Mouse (Mus musculus) yolk sac, embryonic 10.5 days (tissue): ENCODE results near the gene Slc17a9.
A peak's percentile ranks its signal among the peaks of the same experiment; 100 is the strongest.
"Not testable (repeated sequence)": the region's sequence is repeated elsewhere in the genome, so short reads cannot be mapped to it uniquely, and the experiment has no call there.

Experiments
- DNase-seq: peaks from one replicate; pipeline ENCODE4 v3.0.0-alpha.2; 2017; ENCODE audit warnings: low spot score

Slc17a9 gene

GRCm38 (mm10) chr2:180710276-180711155 lies 14.5 kb upstream of the Slc17a9 start:
- DNase-seq, result no peak

GRCm38 (mm10) chr2:180711527-180711926 lies 13.5 kb upstream of the Slc17a9 start:
- no peak for DNase-seq

- no peak for DNase-seq
Measured at GRCm38 (mm10) chr2:180712037-180712689, 12.9 kb upstream of the Slc17a9 start.

DNA sequence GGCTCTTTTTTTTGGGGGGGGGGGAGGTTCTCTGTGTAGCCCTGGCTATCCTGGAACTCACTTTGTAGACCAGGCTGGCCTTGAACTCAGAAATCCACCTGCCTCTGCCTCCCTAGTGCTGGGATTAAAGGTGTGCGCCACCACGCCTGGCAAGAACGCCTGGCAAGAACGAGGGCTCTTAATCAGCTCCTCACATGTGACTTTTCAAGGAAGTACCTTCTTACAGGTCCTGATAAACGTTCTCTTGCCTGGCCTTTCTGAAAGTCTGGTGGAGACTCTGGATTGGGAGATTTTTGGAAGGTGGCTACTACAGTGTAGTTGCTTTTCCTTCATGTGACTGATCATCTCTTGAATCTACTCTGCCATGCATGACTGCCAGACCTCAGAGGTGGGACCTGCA lies 2.3 kb upstream of the Slc17a9 start:
- not testable (repeated sequence) for DNase-seq

DNA sequence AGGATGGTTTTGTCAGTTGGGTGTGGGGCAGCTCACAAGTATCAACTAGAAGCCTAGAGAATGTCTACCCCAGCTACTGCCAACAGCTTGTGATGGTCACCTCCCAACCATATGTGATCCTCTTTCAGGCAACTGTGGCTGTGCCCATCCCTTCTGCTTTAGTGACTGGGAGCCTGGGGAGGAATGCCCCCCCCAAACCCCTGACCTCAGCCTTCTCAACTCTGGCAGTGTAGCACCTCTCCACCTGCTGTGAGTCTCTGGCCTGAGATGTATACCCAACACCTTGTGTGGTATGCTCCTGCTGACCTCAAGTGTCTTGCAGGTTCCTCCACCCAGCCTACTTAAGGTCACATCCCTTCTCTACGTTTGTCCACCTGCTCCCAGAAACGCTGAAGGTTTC lies 1.2 kb upstream of the Slc17a9 start:
- DNase-seq, result no peak

DNA sequence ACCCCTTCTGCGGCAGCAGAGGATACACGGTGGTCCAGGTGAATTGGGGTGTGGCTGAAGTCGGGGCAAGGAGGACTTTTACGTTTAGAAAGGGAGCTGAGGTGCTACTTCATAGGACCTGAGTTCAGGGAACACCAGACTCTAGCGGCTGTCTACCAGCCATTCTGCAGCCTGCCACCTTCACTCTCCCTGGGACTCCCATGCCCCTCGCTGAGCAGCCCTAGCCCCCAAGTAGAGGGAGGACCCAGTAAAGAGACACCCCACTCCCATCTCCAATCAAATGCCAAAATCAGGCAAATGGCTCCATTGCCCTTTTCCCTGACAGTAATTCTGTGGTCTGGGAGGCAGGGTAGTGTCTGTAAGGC lies 333 bp downstream of the Slc17a9 start:
- no peak for DNase-seq

DNA sequence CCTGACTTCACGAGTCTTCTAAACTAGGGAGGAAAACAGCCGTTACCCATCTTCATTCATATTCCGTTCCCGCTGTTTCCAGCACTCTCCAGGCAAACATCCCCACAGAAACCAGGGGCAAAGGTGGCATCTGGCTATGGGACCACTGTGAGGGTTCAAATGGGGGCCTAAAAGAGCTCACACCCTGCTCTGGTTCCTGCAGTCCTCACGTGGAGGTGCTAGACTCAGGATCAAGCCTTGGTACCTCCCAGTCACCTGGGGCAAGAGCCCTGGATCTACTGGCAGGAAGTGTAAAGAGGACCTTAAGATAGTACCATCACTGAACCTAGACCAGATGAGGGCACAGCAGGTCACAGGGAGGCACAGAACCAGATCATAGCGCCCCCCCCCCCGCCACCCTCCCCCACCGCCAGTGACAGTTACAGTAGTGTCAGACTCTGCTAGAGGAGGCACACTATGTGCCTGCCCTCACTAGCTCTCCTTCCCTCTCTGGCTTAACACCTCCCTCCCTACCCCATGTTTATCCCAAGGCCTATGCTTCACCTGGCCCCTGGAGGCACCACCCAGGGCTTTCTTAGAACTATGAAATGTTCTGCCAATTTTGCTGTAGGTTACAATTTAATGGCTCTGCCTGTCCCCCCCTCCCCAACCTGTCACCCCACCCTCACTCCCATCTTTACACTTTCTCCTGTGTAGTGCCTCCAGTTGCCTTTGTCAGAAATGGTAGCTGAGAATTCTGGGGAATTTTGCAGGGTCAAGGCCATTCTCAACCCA lies 980 bp downstream of the Slc17a9 start:
- no peak for DNase-seq

DNA sequence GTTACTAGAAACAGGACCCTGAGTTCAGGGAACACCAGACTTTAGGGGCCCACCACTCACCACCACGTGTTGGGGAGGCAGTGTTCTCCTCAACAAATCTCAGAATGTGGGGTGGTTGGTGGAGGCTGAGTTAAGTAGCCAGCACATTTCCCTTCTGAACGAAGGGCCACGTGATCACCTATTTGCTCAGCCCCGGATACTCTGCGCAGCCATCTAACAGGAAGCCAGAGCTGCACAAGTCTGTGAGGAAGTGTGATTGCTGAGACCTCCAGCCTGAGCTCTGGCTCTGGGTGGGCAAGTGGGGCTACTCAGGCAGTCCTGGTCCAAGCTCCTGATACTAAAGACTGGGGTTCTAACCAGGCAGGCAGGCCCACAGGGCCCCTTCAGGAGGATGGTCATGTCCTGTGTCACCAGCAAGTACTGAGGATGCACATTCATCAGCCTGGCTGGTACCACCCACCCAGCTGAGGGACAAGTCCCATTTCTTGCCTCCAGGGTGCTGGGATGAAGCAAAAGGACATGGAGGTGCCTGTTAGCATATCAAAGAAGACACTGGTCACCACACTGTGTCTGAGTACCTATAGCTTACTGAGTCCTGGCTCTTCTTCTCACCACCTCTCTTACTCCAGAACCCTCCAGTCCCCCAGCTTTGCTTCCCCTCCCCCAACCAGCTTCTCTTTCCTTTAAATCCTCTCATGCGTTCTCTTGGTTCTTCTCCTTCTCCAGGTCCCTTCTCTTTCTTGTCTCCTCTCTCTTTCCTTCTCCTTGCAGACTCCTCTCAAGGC lies 1.8 kb downstream of the Slc17a9 start:
- no peak for DNase-seq

GRCm38 (mm10) chr2:180727613-180728021 lies 2.6 kb downstream of the Slc17a9 start:
- no peak for DNase-seq

DNA sequence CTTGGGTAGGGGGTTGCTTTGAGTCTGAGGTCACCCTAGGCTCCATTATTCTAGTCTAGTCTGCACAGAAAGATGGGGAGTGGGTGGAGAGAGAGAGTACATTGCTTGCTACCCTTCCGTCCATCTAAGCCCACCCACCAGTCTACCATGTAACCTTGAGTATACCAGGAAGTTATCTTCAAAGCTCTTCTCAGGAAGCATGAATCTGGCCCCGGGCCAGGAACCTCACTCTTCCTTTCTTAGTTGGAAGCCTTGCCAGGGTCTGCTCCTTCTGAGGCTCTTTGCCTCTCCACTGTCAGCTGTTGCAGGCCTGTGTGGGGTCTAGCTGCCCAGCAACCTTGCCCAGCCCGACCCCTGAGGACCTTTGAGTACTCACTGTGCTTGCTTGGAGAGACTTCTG lies 6.0 kb downstream of the Slc17a9 start:
- no peak for DNase-seq

DNA sequence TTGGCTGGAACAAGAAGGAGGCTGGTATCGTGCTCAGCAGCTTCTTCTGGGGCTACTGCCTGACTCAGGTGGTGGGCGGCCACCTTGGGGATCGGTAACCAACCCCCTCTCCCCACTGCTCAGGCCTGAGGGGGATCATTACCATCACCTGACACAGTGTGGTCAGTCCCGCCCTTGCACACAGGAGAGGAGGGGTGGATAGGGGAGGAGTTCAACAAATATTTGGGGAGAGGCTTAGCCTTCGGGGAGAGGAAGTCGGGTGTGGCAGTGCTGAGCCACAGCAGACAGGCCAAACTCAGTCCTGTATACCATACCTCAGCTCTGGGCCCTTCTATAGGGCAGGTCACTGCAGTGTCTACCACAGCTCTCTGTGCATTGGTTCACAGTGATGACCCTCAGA lies 6.9 kb downstream of the Slc17a9 start:
- DNase-seq, result no peak

GRCm38 (mm10) chr2:180735232-180735631 lies 10.2 kb downstream of the Slc17a9 start:
- DNase-seq, result no peak

DNA sequence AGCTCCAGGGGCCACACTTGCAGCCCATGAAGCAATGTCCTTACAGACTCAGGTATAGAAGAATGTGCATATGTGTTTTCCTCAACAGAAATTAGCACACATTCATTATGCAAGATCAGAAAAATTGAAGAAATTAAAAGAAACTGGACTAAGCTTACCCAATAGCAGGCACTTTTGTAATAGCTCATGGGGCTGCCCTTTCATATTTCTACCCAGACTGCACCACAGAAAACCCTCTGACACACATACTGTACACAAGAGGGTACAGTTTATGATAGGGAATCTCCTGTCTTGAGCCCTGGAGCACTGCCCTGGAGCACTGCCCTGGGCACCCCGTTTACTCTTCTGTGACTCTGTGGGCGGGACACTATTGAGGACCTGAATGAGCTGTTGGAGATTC lies 12.9 kb downstream of the Slc17a9 start:
- DNase-seq, result no peak

GRCm38 (mm10) chr2:180740349-180740748 lies 15.3 kb downstream of the Slc17a9 start:
- no peak for DNase-seq

DNA sequence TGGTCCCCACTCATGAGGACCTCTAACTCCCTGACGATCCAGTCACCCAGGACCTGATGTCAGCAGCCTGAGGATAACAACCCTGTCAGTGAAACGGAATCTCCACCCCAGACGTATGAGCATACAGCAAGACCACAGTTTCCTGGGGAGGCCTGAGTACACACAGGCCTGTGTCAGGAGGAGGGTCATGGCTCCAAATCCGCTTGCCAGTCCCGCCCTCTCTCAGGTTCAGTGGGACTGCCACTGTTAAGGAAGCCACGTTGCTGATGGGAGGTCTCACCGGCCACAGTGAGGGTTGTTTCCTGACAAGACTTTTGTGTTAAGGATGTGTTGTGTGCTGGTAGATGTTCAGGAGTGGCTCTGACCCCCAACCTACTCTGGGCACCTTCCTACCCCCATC lies 16.4 kb downstream of the Slc17a9 start:
- DNase-seq, result no peak

DNA sequence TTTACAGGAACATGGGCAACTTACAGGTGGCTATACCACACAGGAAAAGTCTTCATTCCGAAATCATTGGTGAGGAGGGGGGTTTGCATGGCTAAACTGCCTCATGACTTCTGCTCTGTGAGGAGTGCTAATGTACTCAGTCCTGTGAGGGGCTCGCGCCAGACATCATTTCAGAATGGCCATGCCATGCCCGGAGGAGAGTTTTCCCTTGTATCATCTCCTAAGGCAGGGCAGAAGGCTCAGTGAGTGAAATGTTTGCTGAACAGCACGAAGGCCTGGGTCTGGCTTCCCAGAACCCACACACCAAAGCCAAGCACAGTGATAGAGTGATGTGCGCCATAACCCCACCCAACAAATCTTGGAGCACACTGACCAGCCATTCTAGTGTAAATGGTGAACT lies 17.8 kb downstream of the Slc17a9 start:
- DNase-seq, result no peak

- DNase-seq, result no peak
Measured at GRCm38 (mm10) chr2:180743321-180743720, 18.3 kb downstream of the Slc17a9 start.

GRCm38 (mm10) chr2:180745248-180745927 lies 20.3 kb downstream of the Slc17a9 start:
- DNase-seq, result peak; percentile 65

DNA sequence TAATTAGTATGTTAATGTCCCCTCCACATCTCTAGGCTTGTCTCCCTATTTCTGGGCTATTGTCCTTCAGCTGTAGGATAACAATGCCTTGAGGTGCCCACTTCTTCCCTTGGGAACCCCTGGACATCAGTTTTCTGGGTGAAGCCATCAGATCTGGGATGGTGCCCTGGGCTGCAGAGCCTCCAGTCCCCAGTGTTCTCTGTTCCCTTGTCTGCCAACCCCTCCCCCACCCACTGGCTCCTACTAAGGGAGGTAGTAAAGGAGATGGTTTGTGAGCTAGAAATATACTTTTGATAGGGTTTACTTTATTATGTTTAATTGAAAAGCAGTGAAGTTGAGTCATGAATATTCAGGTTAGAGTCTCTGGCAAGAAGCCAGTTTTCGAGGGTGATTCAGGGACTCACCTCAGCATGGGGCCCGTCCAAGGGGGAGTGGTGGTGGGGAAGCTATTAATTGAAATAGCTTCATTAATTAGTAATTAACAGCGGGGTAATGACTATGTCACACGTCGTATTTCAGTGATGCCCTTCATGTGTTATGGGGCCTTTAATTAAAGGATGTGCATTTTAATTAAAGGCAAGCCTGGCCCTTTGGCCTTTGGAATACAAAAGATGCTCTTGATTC lies 21.6 kb downstream of the Slc17a9 start:
- DNase-seq, result no peak

DNA sequence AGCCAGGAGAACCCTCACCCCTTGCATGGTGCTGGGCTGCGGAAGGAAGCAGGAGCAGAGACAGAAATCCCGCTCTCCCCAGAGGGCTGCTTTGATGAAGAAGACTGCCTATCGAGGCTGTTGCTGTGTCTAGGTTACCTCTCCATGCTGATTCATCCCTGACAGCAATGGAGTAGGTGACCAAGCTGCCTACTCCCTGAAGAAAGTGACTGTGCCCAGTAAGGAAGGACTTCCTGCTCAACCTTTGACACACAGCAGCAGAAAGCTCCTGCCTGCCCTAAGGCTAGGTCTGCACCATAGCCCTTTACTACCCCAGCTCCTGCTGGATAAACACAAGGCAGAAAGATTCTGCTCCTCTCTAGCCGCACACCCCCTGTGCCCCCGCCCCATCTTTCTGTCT lies 23.8 kb downstream of the Slc17a9 start:
- no peak for DNase-seq
